Mouse (Mus musculus): ENCODE measurements around the gene Vps13d.

Gene Vps13d

GRCm38 (mm10) chr4:145033392-145033791 lies 161.4 kb downstream of the Vps13d start:
- no peak for DNase-seq

- no peak for DNase-seq
These were observed 162.2 kb downstream of the Vps13d start for GRCm38 (mm10) chr4:145032637-145033036.

GRCm38 (mm10) chr4:145031510-145031909 lies 163.3 kb downstream of the Vps13d start:
- DNase-seq = no peak

GRCm38 (mm10) chr4:145026449-145026851 lies 168.4 kb downstream of the Vps13d start:
- DNase-seq = peak; percentile 20

GRCm38 (mm10) chr4:145025409-145025762 lies 169.4 kb downstream of the Vps13d start:
- DNase-seq = no peak

- DNase-seq = no peak
These were observed 170.0 kb downstream of the Vps13d start for GRCm38 (mm10) chr4:145024694-145025408.

GRCm38 (mm10) chr4:145023911-145024310 lies 170.9 kb downstream of the Vps13d start:
- no peak for DNase-seq

GRCm38 (mm10) chr4:145022815-145023214 lies 172.0 kb downstream of the Vps13d start:
- DNase-seq = no peak

- no peak for DNase-seq
These were observed 172.6 kb downstream of the Vps13d start for GRCm38 (mm10) chr4:145022211-145022610.

- no peak for DNase-seq
These were observed 174.4 kb downstream of the Vps13d start for GRCm38 (mm10) chr4:145020383-145020782.

GRCm38 (mm10) chr4:145019121-145019714 lies 175.6 kb downstream of the Vps13d start:
- no peak for DNase-seq

- DNase-seq = no peak
These were observed 177.1 kb downstream of the Vps13d start for GRCm38 (mm10) chr4:145017745-145018144.

GRCm38 (mm10) chr4:145016669-145017068 lies 178.1 kb downstream of the Vps13d start:
- DNase-seq = no peak

GRCm38 (mm10) chr4:145014632-145014960 lies 180.2 kb downstream of the Vps13d start:
- DNase-seq = no peak

- no peak for DNase-seq
These were observed 180.8 kb downstream of the Vps13d start for GRCm38 (mm10) chr4:145013760-145014631.

- DNase-seq = no peak
These were observed 181.6 kb downstream of the Vps13d start for GRCm38 (mm10) chr4:145013187-145013586.

GRCm38 (mm10) chr4:145011156-145011555 lies 183.6 kb downstream of the Vps13d start:
- no peak for DNase-seq

GRCm38 (mm10) chr4:145009934-145010333 lies 184.9 kb downstream of the Vps13d start:
- no peak for DNase-seq

GRCm38 (mm10) chr4:145009437-145009836 lies 185.4 kb downstream of the Vps13d start:
- DNase-seq = no peak

- no peak for DNase-seq
These were observed 188.8 kb downstream of the Vps13d start for GRCm38 (mm10) chr4:145005943-145006545.

GRCm38 (mm10) chr4:145004176-145004575 lies 190.6 kb downstream of the Vps13d start:
- no peak for DNase-seq

GRCm38 (mm10) chr4:145002733-145003132 lies 192.1 kb downstream of the Vps13d start:
- DNase-seq = no peak

GRCm38 (mm10) chr4:144999903-145000382 lies 194.9 kb downstream of the Vps13d start:
- peak; percentile 68 for DNase-seq

All from embryo, embryonic 11 days (tissue).